Mouse (Mus musculus): ENCODE data around the gene Cdsn. TPM values are rescaled to one million over a fixed set of nuclear protein-coding genes. Genes with fewer than 3 reads are reported as not detected.

Gene Cdsn
- polyA plus RNA-seq, 1 experiment from 2014 or later, result not detected

DNA sequence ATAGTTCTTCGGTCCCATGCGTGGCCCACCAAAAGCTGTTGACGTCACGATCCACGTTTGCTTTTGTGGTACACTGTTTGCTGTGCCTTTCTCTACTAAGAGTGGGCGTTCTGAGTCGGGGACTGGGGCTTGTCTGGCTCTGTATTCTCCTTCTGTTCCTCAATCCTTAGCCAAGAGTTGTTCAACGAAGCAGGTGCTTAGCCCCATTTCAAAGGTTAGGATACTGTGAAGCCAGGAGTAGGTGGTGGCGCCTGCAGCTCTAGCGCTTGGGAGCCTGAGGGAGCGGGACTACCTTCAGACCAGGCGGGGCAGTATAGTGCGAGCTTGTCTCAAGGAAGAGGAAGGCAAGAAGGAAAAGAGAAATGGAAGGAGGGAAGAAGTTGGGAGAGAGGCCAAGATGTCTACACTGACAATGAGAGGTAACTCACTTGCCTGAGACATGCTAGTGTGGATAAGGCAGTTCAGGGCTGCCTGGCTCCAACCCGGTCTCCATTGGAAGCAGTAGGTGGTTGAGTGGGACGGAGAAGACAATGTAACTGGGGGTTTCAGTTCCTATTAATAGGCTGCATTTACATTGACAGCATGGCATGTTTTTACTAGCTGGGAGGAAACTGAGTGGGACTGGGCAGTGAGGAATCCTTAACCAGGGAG, 9.0 kb upstream of the Cdsn start:
- no peak for DNase-seq (ENCODE audit: low spot score)
- H3K36me3 ChIP-seq (replicated peaks), result no peaks in the 10 kb centered on the region
- H3K4me3 ChIP-seq, result no peak overlapping the region
- peaks cover 7% of the 10 kb centered on the region; the same call in 1 of the 2 replicates for H3K4me1 ChIP-seq
- no peaks in the 10 kb centered on the region for H3K9me3 ChIP-seq
- H3K27me3 ChIP-seq (replicated peaks; ENCODE audit: low read depth, poor library complexity, severe bottlenecking), result no peaks in the 10 kb centered on the region
- H3K27ac ChIP-seq (replicated peaks), result no peak overlapping the region
- 82% methylated on average over 15 of the region's 15 CpGs for WGBS

DNA sequence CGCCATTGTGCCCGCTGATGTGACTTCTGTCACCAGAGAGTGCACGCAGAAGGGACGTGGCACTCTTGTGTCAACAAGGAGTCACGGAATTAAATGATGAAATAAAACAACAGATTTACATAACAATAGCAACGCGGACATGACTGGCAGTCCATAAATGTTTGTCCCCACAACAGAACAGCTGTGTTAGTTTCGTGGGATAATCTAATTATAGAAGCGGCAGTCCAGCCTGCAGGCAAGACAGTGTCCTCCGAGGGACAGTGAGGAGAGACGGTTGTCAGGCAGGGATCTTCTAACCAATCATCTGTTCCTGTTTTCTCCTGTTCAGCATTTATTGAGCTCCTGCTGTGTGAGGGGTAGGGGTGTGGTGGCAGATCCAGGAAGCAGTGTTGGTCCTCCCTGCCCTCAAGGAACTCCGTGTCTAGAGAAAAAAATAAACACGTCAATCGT, 8.5 kb upstream of the Cdsn start:
- no peaks in the 10 kb centered on the region for H3K9me3 ChIP-seq
- peaks cover 7% of the 10 kb centered on the region; the same call in 1 of the 2 replicates for H3K4me1 ChIP-seq
- no peaks in the 10 kb centered on the region for H3K27me3 ChIP-seq (replicated peaks; ENCODE audit: low read depth, poor library complexity, severe bottlenecking)
- 54% methylated on average over 14 of the region's 14 CpGs for WGBS
- no peak for DNase-seq (ENCODE audit: low spot score)
- H3K4me3 ChIP-seq, result no peak overlapping the region
- no peak overlapping the region for H3K27ac ChIP-seq (replicated peaks)
- no peaks in the 10 kb centered on the region for H3K36me3 ChIP-seq (replicated peaks)

DNA sequence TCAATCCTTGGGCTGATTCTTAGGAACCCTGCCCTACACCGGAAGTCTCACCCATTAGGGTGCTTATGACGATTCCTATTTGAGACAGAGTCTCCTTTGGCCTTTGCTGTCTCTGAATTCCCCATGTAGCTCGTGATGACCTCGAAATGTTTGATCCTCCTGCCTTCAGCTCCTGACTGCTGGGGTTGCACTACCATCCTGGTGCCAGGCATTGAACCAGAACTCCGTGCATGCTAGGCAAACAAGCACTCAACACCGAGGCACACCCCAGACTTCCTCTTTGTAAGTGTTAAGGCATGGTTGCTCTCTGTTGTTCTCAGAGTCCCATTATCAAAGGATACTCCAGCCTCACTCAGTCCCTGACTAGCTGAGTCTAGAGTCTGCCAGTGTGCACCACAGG, 7.9 kb upstream of the Cdsn start:
- no peak overlapping the region for H3K4me3 ChIP-seq
- H3K9me3 ChIP-seq, result no peaks in the 10 kb centered on the region
- H3K4me1 ChIP-seq, result peaks cover 7% of the 10 kb centered on the region; the same call in 1 of the 2 replicates
- no peak overlapping the region for H3K27ac ChIP-seq (replicated peaks)
- no peaks in the 10 kb centered on the region for H3K36me3 ChIP-seq (replicated peaks)
- WGBS, result 80% methylated on average over 6 of the region's 6 CpGs
- no peaks in the 10 kb centered on the region for H3K27me3 ChIP-seq (replicated peaks; ENCODE audit: low read depth, poor library complexity, severe bottlenecking)
- no peak for DNase-seq (ENCODE audit: low spot score)

DNA sequence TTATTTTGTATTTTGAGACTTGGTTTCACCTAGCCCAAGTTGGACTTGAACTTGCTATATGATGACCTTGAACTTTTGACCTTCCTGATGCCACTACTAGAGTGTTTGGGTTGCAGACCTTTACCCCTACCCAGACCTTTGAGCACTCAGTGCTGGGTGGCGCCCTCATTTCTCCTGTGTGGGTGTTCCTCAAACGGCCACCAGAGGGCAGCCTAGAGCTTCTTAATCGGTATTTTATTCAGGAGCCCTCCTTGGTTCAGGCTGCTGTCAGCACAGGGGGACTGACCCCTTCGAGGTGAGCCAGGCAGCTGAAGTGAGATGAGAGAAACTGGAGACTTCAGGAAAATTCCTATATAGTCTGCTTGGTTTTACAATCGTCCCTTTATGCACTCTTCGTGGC, 7.2 kb upstream of the Cdsn start:
- Histone ChIP-seq H3K9me3 (no peaks in the 10 kb centered on the region), H3K36me3 (replicated peaks) (no peaks in the 10 kb centered on the region), H3K27me3 (replicated peaks; ENCODE audit: low read depth, poor library complexity, severe bottlenecking) (no peaks in the 10 kb centered on the region), H3K27ac (replicated peaks) (no peak overlapping the region), H3K4me3 (no peak overlapping the region), H3K4me1 (peaks cover 10% of the 10 kb centered on the region)
- 35% methylated on average over 6 of the region's 6 CpGs for WGBS
- DNase-seq (ENCODE audit: low spot score), result peak; percentile 69

DNA sequence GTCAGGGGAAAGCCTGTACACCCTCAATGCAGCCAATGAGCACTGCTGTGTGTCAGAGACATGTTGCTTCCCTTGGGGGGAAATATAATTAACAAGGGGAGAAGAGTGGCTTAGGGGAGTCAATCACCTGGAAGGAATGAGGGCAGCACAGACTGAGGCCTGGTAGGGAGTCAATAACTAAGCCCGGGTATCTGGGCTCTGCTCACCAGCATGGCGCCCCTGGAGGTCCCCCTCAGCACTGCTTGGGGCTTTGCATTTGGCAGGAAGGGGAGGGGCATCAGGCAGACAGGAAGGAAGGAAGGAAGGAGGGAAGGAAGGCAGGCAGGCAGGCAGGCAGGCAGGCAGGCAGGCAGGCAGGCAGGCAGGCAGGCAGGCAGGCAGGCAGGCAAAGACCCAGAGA, 4.5 kb upstream of the Cdsn start:
- H3K36me3 ChIP-seq (replicated peaks), result no peaks in the 10 kb centered on the region
- no peak overlapping the region for H3K27ac ChIP-seq (replicated peaks)
- no peak overlapping the region for H3K4me3 ChIP-seq
- H3K9me3 ChIP-seq, result 0 out of 2 replicates have a peak, but pooled peaks cover 2% of the 10 kb centered on the region
- DNase-seq (ENCODE audit: low spot score), result no peak
- H3K27me3 ChIP-seq (replicated peaks; ENCODE audit: low read depth, poor library complexity, severe bottlenecking), result peaks cover 7% of the 10 kb centered on the region; the same call in 1 of the 2 replicates
- H3K4me1 ChIP-seq, result peaks cover 16% of the 10 kb centered on the region
- 62% methylated on average over 2 of the region's 2 CpGs for WGBS

DNA sequence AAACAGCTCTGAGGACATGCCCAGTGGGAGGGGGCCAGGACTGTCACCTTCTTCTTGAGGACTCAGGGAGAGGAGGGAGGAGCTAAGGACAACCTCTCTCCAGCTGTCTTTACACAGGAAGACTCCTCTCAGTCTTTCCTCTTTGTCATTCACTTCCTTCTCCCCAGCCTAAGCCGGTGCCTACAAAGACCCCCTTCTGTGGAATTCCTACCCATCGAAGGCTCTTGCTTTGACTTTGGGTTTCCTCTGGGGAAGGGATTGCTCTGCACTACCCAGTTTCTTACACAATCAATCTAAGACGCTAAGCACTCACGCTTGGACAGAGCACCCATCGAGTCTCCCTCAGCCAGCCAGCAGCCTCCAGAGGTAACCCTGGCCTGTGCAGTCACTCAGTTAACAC, 3.3 kb upstream of the Cdsn start:
- DNase-seq (ENCODE audit: low spot score), result no peak
- Histone ChIP-seq H3K9me3 (0 out of 2 replicates have a peak, but pooled peaks cover 2% of the 10 kb centered on the region), H3K4me3 (no peak overlapping the region), H3K27ac (replicated peaks) (no peak overlapping the region), H3K27me3 (replicated peaks; ENCODE audit: low read depth, poor library complexity, severe bottlenecking) (peaks cover 7% of the 10 kb centered on the region; the same call in 1 of the 2 replicates), H3K36me3 (replicated peaks) (no peaks in the 10 kb centered on the region), H3K4me1 (peaks cover 10% of the 10 kb centered on the region; the same call in 1 of the 2 replicates)
- WGBS, result 20% methylated on average over 5 of the region's 5 CpGs

DNA sequence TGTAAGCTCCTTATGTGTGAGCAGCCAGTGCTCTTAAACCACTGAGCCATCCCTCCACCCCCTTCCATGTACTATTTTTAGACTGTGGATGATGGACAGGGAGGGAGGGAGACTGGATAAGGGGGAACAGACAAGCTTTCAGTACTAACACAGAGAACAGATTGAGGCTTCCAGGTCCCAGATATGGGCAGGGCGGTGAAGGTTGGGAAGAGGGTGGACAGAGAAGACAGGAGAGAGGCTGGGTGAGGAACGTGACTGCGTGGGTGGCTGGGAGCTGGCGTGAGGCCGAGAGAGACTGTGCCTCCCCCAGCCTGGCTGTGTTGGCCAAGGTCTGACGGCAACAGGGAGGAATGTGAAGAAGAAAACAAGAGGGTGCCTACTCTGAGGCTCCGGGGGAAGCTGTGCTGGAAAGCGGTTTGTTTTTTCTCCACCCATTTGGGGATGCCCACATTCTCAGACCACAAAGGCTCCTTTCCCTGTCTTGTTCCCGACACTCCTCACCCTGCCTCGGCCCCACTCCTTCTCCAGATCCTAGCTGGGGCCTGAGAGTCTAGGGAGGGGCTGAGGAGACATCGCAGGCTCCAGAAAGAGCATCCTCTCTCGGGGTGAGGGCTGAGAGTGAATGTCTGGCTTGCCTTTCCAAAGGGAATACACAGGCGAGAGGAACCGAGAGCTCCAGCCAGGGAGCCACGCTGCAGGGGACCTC, 2.3 kb upstream of the Cdsn start:
- WGBS, result 53% methylated on average over 15 of the region's 15 CpGs
- H3K4me3 ChIP-seq, result no peak overlapping the region
- H3K27me3 ChIP-seq (replicated peaks; ENCODE audit: low read depth, poor library complexity, severe bottlenecking), result peaks cover 7% of the 10 kb centered on the region; the same call in 1 of the 2 replicates
- H3K9me3 ChIP-seq, result 0 out of 2 replicates have a peak, but pooled peaks cover 2% of the 10 kb centered on the region
- DNase-seq (ENCODE audit: low spot score), result no peak
- H3K4me1 ChIP-seq, result peaks cover 10% of the 10 kb centered on the region; the same call in 1 of the 2 replicates
- no peaks in the 10 kb centered on the region for H3K36me3 ChIP-seq (replicated peaks)
- no peak overlapping the region for H3K27ac ChIP-seq (replicated peaks)

DNA sequence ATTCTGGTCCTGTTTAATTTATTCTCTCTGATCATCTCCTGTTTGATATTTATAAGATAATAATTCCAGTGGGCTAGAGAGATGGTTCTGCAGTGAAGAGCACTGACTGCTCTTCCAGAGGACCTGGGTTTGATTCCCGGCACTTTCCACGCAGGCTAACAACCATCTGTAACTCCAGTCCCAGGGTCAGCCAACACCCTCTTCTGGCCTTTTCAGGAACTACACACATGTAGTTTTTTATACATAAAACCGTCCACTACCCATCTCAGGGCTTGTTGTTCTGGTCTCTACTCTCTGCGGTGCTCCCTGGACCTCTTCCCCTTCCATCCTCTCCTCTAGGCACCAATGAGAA, 1.8 kb upstream of the Cdsn start:
- Histone ChIP-seq H3K4me1 (peaks cover 10% of the 10 kb centered on the region; the same call in 1 of the 2 replicates), H3K27me3 (replicated peaks; ENCODE audit: low read depth, poor library complexity, severe bottlenecking) (peaks cover 7% of the 10 kb centered on the region; the same call in 1 of the 2 replicates), H3K36me3 (replicated peaks) (no peaks in the 10 kb centered on the region), H3K4me3 (no peak overlapping the region), H3K9me3 (0 out of 2 replicates have a peak, but pooled peaks cover 2% of the 10 kb centered on the region), H3K27ac (replicated peaks) (no peak overlapping the region)
- WGBS, result 91% methylated on average over 4 of the region's 4 CpGs
- DNase-seq (ENCODE audit: low spot score), result no peak

DNA sequence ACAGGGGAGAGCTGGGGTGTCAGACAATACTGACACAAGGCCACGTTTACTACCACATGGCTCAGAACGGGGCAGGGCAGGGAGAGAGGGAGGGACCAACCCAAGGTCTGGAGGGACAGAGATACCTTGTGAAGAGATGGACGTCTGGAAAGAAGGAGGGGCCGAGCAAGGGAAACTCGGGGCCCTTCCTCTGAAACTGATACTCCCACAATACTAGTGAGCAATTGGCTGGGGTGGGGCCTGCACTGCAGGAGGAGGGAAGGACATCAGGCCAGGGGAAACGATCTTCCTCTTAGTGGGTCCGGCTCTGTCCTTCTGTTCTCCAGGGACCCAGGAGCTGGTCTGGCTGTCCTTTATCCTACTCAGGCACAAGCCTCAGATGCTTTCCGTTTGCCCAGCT, 1.1 kb upstream of the Cdsn start:
- Histone ChIP-seq H3K4me3 (no peak overlapping the region), H3K36me3 (replicated peaks) (no peaks in the 10 kb centered on the region), H3K9me3 (0 out of 2 replicates have a peak, but pooled peaks cover 4% of the 10 kb centered on the region), H3K27me3 (replicated peaks; ENCODE audit: low read depth, poor library complexity, severe bottlenecking) (peaks cover 7% of the 10 kb centered on the region; the same call in 1 of the 2 replicates), H3K27ac (replicated peaks) (no peak overlapping the region), H3K4me1 (peaks cover 10% of the 10 kb centered on the region; the same call in 1 of the 2 replicates)
- 52% methylated on average over 8 of the region's 8 CpGs for WGBS
- DNase-seq (ENCODE audit: low spot score), result no peak

DNA sequence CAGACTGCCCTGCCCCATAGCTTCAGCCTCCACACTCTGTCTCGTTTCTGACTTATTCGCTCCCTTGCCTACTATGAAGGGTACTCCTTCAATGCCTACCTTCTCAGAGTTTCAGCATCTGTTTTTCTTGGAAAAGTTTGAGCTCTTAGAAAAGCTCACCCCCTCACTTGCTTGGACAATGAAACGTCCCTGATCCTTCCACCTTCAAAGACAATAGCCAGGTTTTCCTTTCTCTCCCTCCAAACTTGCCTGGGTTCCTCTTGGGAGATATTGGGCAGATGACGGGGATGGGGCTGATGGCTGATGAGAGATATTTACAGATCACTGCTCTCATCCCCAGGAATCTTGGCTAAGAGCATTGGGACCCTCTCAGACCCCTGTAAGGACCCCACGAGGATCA, 2.4 kb downstream of the Cdsn start:
- WGBS, result 85% methylated on average over 5 of the region's 5 CpGs
- Histone ChIP-seq H3K27me3 (replicated peaks; ENCODE audit: low read depth, poor library complexity, severe bottlenecking) (peaks cover 7% of the 10 kb centered on the region; the same call in 1 of the 2 replicates), H3K27ac (replicated peaks) (no peak overlapping the region), H3K36me3 (replicated peaks) (no peaks in the 10 kb centered on the region), H3K9me3 (0 out of 2 replicates have a peak, but pooled peaks cover 4% of the 10 kb centered on the region), H3K4me1 (peaks cover 10% of the 10 kb centered on the region; the same call in 1 of the 2 replicates), H3K4me3 (no peak overlapping the region)
- DNase-seq (ENCODE audit: low spot score), result no peak

DNA sequence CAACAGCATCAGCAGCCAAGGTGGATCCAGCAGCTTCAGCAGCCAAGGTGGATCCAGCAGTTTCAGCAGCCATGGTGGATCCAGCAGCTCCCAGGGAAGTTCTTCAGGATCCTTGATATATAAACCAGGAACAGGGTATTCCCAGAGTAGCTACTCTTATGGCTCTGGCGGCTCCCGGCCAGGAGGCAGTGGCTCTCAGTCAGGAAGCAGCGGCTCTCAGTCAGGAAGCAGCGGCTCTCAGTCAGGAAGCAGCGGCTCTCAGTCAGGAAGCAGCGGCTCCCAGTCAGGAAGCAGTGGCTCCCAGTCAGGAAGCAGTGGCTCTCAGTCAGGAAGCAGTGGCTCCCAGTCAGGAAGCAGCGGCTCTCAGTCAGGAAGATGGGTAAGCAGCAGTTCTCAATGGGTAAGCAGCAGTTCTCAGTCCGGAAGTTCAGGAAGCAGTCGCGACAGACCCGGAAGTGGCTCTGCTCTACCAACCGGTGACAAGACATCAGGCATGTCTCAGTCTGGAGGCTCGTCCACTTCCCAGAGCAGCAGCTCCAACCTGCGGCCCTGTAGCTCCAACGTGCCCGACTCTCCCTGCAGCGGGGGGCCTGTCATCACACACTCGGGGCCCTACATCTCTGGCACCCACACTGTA, 3.0 kb downstream of the Cdsn start:
- Histone ChIP-seq H3K36me3 (replicated peaks) (no peaks in the 10 kb centered on the region), H3K27me3 (replicated peaks; ENCODE audit: low read depth, poor library complexity, severe bottlenecking) (peaks cover 7% of the 10 kb centered on the region; the same call in 1 of the 2 replicates), H3K4me3 (no peak overlapping the region), H3K27ac (replicated peaks) (no peak overlapping the region), H3K9me3 (0 out of 2 replicates have a peak, but pooled peaks cover 4% of the 10 kb centered on the region), H3K4me1 (0 out of 2 replicates have a peak, but pooled peaks cover 4% of the 10 kb centered on the region)
- DNase-seq (ENCODE audit: low spot score), result no peak
- WGBS, result 91% methylated on average over 18 of the region's 18 CpGs

DNA sequence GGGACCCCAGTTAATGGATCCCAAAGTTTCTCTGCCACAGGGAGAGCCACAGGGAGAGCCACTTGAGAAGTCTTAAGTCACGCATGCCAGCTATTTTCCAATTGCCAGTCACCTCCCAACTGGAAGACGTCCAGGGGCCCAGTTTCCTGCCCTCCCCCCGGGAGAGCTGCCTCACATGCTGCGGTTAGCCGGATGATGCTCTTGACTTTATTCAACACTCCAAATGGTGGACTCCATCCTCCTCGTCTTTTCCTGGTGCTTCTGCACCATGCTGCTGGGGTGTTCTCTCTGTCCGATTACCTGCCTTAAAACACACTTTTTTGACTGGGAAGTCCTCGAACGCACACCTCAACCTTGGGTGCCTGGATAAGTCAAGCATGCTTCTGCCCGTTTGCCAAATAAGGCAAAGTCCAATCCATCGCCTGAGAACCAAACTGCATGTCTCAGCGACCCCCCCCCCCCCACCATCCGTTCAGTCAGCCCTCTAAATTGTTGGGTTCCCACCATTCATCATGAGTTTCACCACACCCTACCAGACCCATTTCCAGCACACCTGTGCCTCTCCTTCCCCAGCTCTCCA, 4.3 kb downstream of the Cdsn start:
- no peaks in the 10 kb centered on the region for H3K4me1 ChIP-seq
- H3K4me3 ChIP-seq, result no peak overlapping the region
- no peak overlapping the region for H3K27ac ChIP-seq (replicated peaks)
- H3K36me3 ChIP-seq (replicated peaks), result no peaks in the 10 kb centered on the region
- no peak for DNase-seq (ENCODE audit: low spot score)
- WGBS, result 92% methylated on average over 13 of the region's 13 CpGs
- H3K9me3 ChIP-seq, result 0 out of 2 replicates have a peak, but pooled peaks cover 2% of the 10 kb centered on the region
- H3K27me3 ChIP-seq (replicated peaks; ENCODE audit: low read depth, poor library complexity, severe bottlenecking), result 0 out of 2 replicates have a peak, but pooled peaks cover 7% of the 10 kb centered on the region

All from embryonic facial prominence, embryonic 10.5 days (tissue).